Mouse (Mus musculus): ENCODE data around the gene Brix1. TPM values are rescaled to one million over a fixed set of nuclear protein-coding genes. Genes with fewer than 3 reads are reported as not detected.

The Brix1 gene
- polyA plus RNA-seq, 1 experiment from 2014 or later: 86.1 TPM

GRCm38 (mm10) chr15:10468761-10469160 lies 17.0 kb downstream of the Brix1 start:
- Histone ChIP-seq H3K9ac (ENCODE audit: low read length) (no peak overlapping the region), H3K9me3 (ENCODE audit: control insufficient read depth, low read length) (no peaks in the 10 kb centered on the region), H3K4me3 (ENCODE audit: low read depth, low read length) (no peak overlapping the region), H3K36me3 (ENCODE audit: control insufficient read depth, insufficient read depth, low read length) (no peaks in the 10 kb centered on the region), H3K27ac (replicated peaks) (no peak overlapping the region), H3K4me2 (replicated peaks; ENCODE audit: low read depth) (no peak overlapping the region; the same call in 1 of the 2 replicates), H3K27me3 (ENCODE audit: control insufficient read depth, insufficient read depth, low read length) (no peaks in the 10 kb centered on the region), H3K4me1 (replicated peaks; ENCODE audit: control insufficient read depth, insufficient read depth) (no peaks in the 10 kb centered on the region; the same call in 1 of the 2 replicates)
- no peak for TF ChIP-seq CTCF (IDR thresholded peaks at IDR 0.05; ENCODE audit: low read depth)
- DNase-seq (ENCODE audit: low spot score): no peak
- 73% methylated on average over 3 of the region's 3 CpGs for WGBS
- no peak for ATAC-seq (ENCODE audit: low FRiP score, low TSS enrichment)

- ATAC-seq (ENCODE audit: low FRiP score, low TSS enrichment): no peak
- Histone ChIP-seq H3K27me3 (ENCODE audit: control insufficient read depth, insufficient read depth, low read length) (no peaks in the 10 kb centered on the region), H3K36me3 (ENCODE audit: control insufficient read depth, insufficient read depth, low read length) (peaks cover 9% of the 10 kb centered on the region), H3K4me3 (ENCODE audit: low read depth, low read length) (no peak overlapping the region), H3K4me1 (replicated peaks; ENCODE audit: control insufficient read depth, insufficient read depth) (no peaks in the 10 kb centered on the region; the same call in 1 of the 2 replicates), H3K4me2 (replicated peaks; ENCODE audit: low read depth) (no peak overlapping the region), H3K9ac (ENCODE audit: low read length) (no peak overlapping the region), H3K9me3 (ENCODE audit: control insufficient read depth, low read length) (no peaks in the 10 kb centered on the region), H3K27ac (replicated peaks) (no peak overlapping the region)
- 91% methylated on average over 3 of the region's 3 CpGs for WGBS
- TF ChIP-seq CTCF (IDR thresholded peaks at IDR 0.05; ENCODE audit: low read depth) (no peak), EP300 (optimal IDR thresholded peaks at IDR 0.05) (no peak)
- DNase-seq (ENCODE audit: low spot score): no peak
Measured at GRCm38 (mm10) chr15:10464678-10465077, 21.1 kb downstream of the Brix1 start.

GRCm38 (mm10) chr15:10463555-10463954 lies 22.2 kb downstream of the Brix1 start:
- Histone ChIP-seq H3K4me1 (replicated peaks; ENCODE audit: control insufficient read depth, insufficient read depth) (no peaks in the 10 kb centered on the region; the same call in 1 of the 2 replicates), H3K4me2 (replicated peaks; ENCODE audit: low read depth) (no peak overlapping the region), H3K27ac (replicated peaks) (no peak overlapping the region), H3K9me3 (ENCODE audit: control insufficient read depth, low read length) (no peaks in the 10 kb centered on the region), H3K36me3 (ENCODE audit: control insufficient read depth, insufficient read depth, low read length) (peaks cover 9% of the 10 kb centered on the region), H3K4me3 (ENCODE audit: low read depth, low read length) (no peak overlapping the region), H3K27me3 (ENCODE audit: control insufficient read depth, insufficient read depth, low read length) (no peaks in the 10 kb centered on the region), H3K9ac (ENCODE audit: low read length) (no peak overlapping the region)
- ATAC-seq (ENCODE audit: low FRiP score, low TSS enrichment) (no peak), DNase-seq (ENCODE audit: low spot score) (no peak)
- TF ChIP-seq EP300 (optimal IDR thresholded peaks at IDR 0.05): no peak
- no peak for TF ChIP-seq CTCF (IDR thresholded peaks at IDR 0.05; ENCODE audit: low read depth)
- 75% methylated on average over 5 of the region's 5 CpGs for WGBS

- ATAC-seq (ENCODE audit: low FRiP score, low TSS enrichment): no peak
- DNase-seq (ENCODE audit: low spot score): no peak
- Histone ChIP-seq H3K4me1 (replicated peaks; ENCODE audit: control insufficient read depth, insufficient read depth) (no peaks in the 10 kb centered on the region), H3K9me3 (ENCODE audit: control insufficient read depth, low read length) (no peaks in the 10 kb centered on the region), H3K36me3 (ENCODE audit: control insufficient read depth, insufficient read depth, low read length) (peaks cover 9% of the 10 kb centered on the region), H3K4me3 (ENCODE audit: low read depth, low read length) (no peak overlapping the region), H3K4me2 (replicated peaks; ENCODE audit: low read depth) (no peak overlapping the region), H3K27me3 (ENCODE audit: control insufficient read depth, insufficient read depth, low read length) (no peaks in the 10 kb centered on the region), H3K27ac (replicated peaks) (no peak overlapping the region), H3K9ac (ENCODE audit: low read length) (no peak overlapping the region)
- TF ChIP-seq CTCF (IDR thresholded peaks at IDR 0.05; ENCODE audit: low read depth) (no peak), EP300 (optimal IDR thresholded peaks at IDR 0.05) (no peak)
- 85% methylated on average over 12 of the region's 12 CpGs for WGBS
Measured at GRCm38 (mm10) chr15:10460986-10461385, 24.8 kb downstream of the Brix1 start.

- no peak for DNase-seq (ENCODE audit: low spot score)
- no peaks in the 10 kb centered on the region for H3K4me1 ChIP-seq (replicated peaks; ENCODE audit: control insufficient read depth, insufficient read depth)
- H3K36me3 ChIP-seq (ENCODE audit: control insufficient read depth, insufficient read depth, low read length): peaks cover 12% of the 10 kb centered on the region; the same call in 1 of the 2 replicates
- no peak for TF ChIP-seq CTCF (IDR thresholded peaks at IDR 0.05; ENCODE audit: low read depth)
- no peak for TF ChIP-seq EP300 (optimal IDR thresholded peaks at IDR 0.05)
- H3K9ac ChIP-seq (ENCODE audit: low read length): no peak overlapping the region
- no peaks in the 10 kb centered on the region for H3K27me3 ChIP-seq (ENCODE audit: control insufficient read depth, insufficient read depth, low read length)
- ATAC-seq (ENCODE audit: low FRiP score, low TSS enrichment): no peak
- no peak overlapping the region for H3K27ac ChIP-seq (replicated peaks)
- H3K4me2 ChIP-seq (replicated peaks; ENCODE audit: low read depth): no peak overlapping the region
- 89% methylated on average over 3 of the region's 3 CpGs for WGBS
- no peaks in the 10 kb centered on the region for H3K9me3 ChIP-seq (ENCODE audit: control insufficient read depth, low read length)
- no peak overlapping the region for H3K4me3 ChIP-seq (ENCODE audit: low read depth, low read length)
Measured at GRCm38 (mm10) chr15:10447102-10447501, 38.6 kb downstream of the Brix1 start.

- Histone ChIP-seq H3K27ac (replicated peaks) (no peak overlapping the region), H3K36me3 (ENCODE audit: control insufficient read depth, insufficient read depth, low read length) (peaks cover 2% of the 10 kb centered on the region; the same call in 1 of the 2 replicates), H3K4me2 (replicated peaks; ENCODE audit: low read depth) (no peak overlapping the region), H3K9me3 (ENCODE audit: control insufficient read depth, low read length) (no peaks in the 10 kb centered on the region), H3K4me3 (ENCODE audit: low read depth, low read length) (no peak overlapping the region), H3K4me1 (replicated peaks; ENCODE audit: control insufficient read depth, insufficient read depth) (no peaks in the 10 kb centered on the region), H3K27me3 (ENCODE audit: control insufficient read depth, insufficient read depth, low read length) (no peaks in the 10 kb centered on the region), H3K9ac (ENCODE audit: low read length) (no peak overlapping the region)
- WGBS: 30% methylated on average over 1 of the region's 1 CpGs
- DNase-seq (ENCODE audit: low spot score): no peak
- TF ChIP-seq CTCF (IDR thresholded peaks at IDR 0.05; ENCODE audit: low read depth): no peak
- no peak for TF ChIP-seq EP300 (optimal IDR thresholded peaks at IDR 0.05)
- no peak for ATAC-seq (ENCODE audit: low FRiP score, low TSS enrichment)
Measured at GRCm38 (mm10) chr15:10442275-10442674, 43.5 kb downstream of the Brix1 start.
